In the genomic region with DNA sequence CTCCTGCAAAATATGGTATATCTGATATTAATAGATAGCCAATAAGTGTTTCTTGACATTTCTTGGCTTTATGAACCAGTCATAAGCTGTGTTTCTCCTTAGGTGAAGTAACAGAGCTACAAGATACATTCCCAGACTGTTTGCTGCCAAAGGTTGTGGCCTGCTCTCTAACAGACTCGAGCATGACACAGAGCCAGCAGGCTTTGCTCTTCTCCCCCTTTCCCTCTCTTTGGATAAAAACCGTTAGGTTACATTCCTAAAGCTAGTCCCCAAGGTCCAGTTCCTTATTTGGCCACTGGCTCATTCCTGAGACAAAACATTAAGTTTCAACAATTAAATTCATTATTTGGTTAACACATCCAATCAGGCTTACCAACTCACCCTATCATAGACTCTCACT, we compare ENCODE assay signal across 31 mouse cellular contexts. TPM values are rescaled to one million over a fixed set of nuclear protein-coding genes. Genes with fewer than 3 reads are reported as not detected.
DNase-seq lines count a peak whose midpoint lies in the region; TF ChIP-seq lines count a peak whose summit lies in the region.
"Had no signal": no experiment of that assay in that cellular context is flagged by ENCODE, and none has a peak within 500 bp of the region (broad histone marks: within the 10 kb centered on the region; RNA-seq: fewer than 3 reads in every experiment).

No protein-coding gene starts in this region.

- peak; percentile 35 for DNase-seq in heart, adult 11 months
- no peak for DNase-seq in heart, postnatal 10 days
- DNase-seq in testis, postnatal 10 days (ENCODE audit: low spot score): no peak
- DNase-seq in NIH3T3 (ENCODE audit: low read depth): peak; percentile 41
- no peak for DNase-seq in limb, embryonic 10.5 days (ENCODE audit: low spot score)
- no peak for DNase-seq in cerebellum, adult 11 months
- DNase-seq in ovary, postnatal 36 days (ENCODE audit: low spot score): no peak
- DNase-seq: adrenal gland, adult 8-10 months; adrenal gland, postnatal 14 days; adrenal gland, postnatal 36 days; B cell, adult 2 months; cerebellum, adult 18-20 months; cerebellum, adult 8-10 months; cerebellum, adult 9-11 months; cerebellum, postnatal 14 days; cerebellum, postnatal 36 days; embryo, embryonic 11 days; forebrain, postnatal 0 days had no signal

- H3K27ac ChIP-seq in testis, adult 2 months (ENCODE audit: control insufficient read depth, insufficient read depth, low read depth, low read length): 0 out of 2 replicates have a peak overlapping the region, but pooled peaks have one; percentile 21
- peak overlapping the region; percentile 56 for H3K27ac ChIP-seq in limb, embryonic 10.5 days
- H3K27ac ChIP-seq: embryonic facial prominence, embryonic 13.5 days; embryonic facial prominence, embryonic 15.5 days; forebrain, embryonic 10.5 days; forebrain, embryonic 12.5 days had no signal

- TF ChIP-seq POLR2A in testis, adult 2 months (IDR thresholded peaks at IDR 0.05; ENCODE audit: control insufficient read depth, low read depth, low read length): no peak

- H3K36me3 ChIP-seq in testis, adult 2 months (ENCODE audit: control insufficient read depth, insufficient read depth, low read length): no peaks in the 10 kb centered on the region
- H3K36me3 ChIP-seq in limb, embryonic 10.5 days: no peaks in the 10 kb centered on the region
- H3K36me3 ChIP-seq: embryonic facial prominence, embryonic 13.5 days; embryonic facial prominence, embryonic 15.5 days; forebrain, embryonic 10.5 days; forebrain, embryonic 12.5 days; G1E had no signal

- no peaks in the 10 kb centered on the region for H3K27me3 ChIP-seq in testis, adult 2 months (ENCODE audit: control insufficient read depth, insufficient read depth, low read length)
- no peaks in the 10 kb centered on the region for H3K27me3 ChIP-seq in limb, embryonic 10.5 days (ENCODE audit: low read depth, poor library complexity, severe bottlenecking)
- H3K27me3 ChIP-seq: CH12.LX; embryonic facial prominence, embryonic 13.5 days; embryonic facial prominence, embryonic 15.5 days had no signal

- intact Hi-C loops in heart, postnatal 10 days (cut with DNase I): no loop called here

- TF ChIP-seq CTCF in testis, adult 2 months (IDR thresholded peaks at IDR 0.05; ENCODE audit: control insufficient read depth, insufficient read depth, insufficient replicate concordance, low read depth, low read length): no peak

- 47% methylated on average over 2 of the region's 2 CpGs for WGBS in limb, embryonic 10.5 days

- H3K9me3 ChIP-seq in limb, embryonic 10.5 days (replicated peaks): no peaks in the 10 kb centered on the region
- H3K9me3 ChIP-seq: embryonic facial prominence, embryonic 13.5 days; embryonic facial prominence, embryonic 15.5 days had no signal

- H3K4me3 ChIP-seq in testis, adult 2 months (ENCODE audit: control insufficient read depth, low read depth, low read length): no peak overlapping the region
- no peak overlapping the region for H3K4me3 ChIP-seq in limb, embryonic 10.5 days
- H3K4me3 ChIP-seq: embryonic facial prominence, embryonic 13.5 days; embryonic facial prominence, embryonic 15.5 days; erythroblast, embryonic 14.5 days; forebrain, embryonic 10.5 days; forebrain, embryonic 12.5 days had no signal

- H3K4me1 ChIP-seq in testis, adult 2 months (ENCODE audit: control insufficient read depth, insufficient read depth, low read length): no peaks in the 10 kb centered on the region; the same call in 1 of the 2 replicates
- peaks cover 41% of the 10 kb centered on the region for H3K4me1 ChIP-seq in limb, embryonic 10.5 days

RNA-seq across cellular contexts. Expression of gene Fam102b, which starts 4.9 kb away (rescaled TPM):
- 10 to 100 TPM; 21.9 to 23.1 TPM for total RNA-seq in heart, postnatal 10 days (2021)
- 0.65 and 0.89 TPM in 2 replicates for polyA plus RNA-seq in testis, adult 2 months (2012; rRNA removed)
- 4.4 and 4.9 TPM in 2 replicates for polyA plus RNA-seq in limb, embryonic 10.5 days (2016; fragmentation: Nextera tagmentation; extraction: Ambion mirVana)
- polyA plus RNA-seq: erythroblast, embryonic 14.5 days had no signal

RNA-seq across cellular contexts. Expression of gene Slc25a54, which starts 48.0 kb away (rescaled TPM):
- total RNA-seq in heart, postnatal 10 days (2021): not detected
- polyA plus RNA-seq in testis, adult 2 months (2012; rRNA removed): 9.1 and 9.7 TPM in 2 replicates
- not detected in 2 replicates for polyA plus RNA-seq in limb, embryonic 10.5 days (2016; fragmentation: Nextera tagmentation; extraction: Ambion mirVana)
- total RNA-seq: adrenal gland, adult 18-20 months; adrenal gland, adult 8-10 months; adrenal gland, postnatal 14 days; adrenal gland, postnatal 36 days; CH12.LX; common myeloid progenitor, adult 5-6 weeks; forebrain, postnatal 0 days; G1E had no signal
- polyA plus RNA-seq: CD4-positive, CD25-positive, alpha-beta regulatory T cell, adult 4 months; embryonic facial prominence, embryonic 11.5 days; embryonic facial prominence, embryonic 13.5 days; embryonic facial prominence, embryonic 15.5 days; erythroblast, embryonic 14.5 days; forebrain, embryonic 10.5 days; forebrain, embryonic 14.5 days; forebrain, postnatal 0 days; G1E had no signal

Comparison
In these comparisons a context has a peak if more than half of its experiments do, and no peak if none do; other contexts are left out.
1. DNase-seq: peak in heart, adult 11 months (single experiment) and NIH3T3 (single experiment); none in heart, postnatal 10 days (0 of 2), testis, postnatal 10 days (single experiment), limb, embryonic 10.5 days (single experiment), cerebellum, adult 11 months (single experiment) and ovary, postnatal 36 days (single experiment).